In genomic region chr11:89092714-89093113, GRCm38 (mm10) we compare ENCODE assay signal across 8 mouse cellular contexts. TPM values are rescaled to one million over a fixed set of nuclear protein-coding genes. Genes with fewer than 3 reads are reported as not detected.
A peak's percentile ranks its signal among the peaks of the same experiment; 100 is the strongest.
DNase-seq lines count a peak whose midpoint lies in the region; ATAC-seq and TF ChIP-seq lines count a peak whose summit lies in the region.

No protein-coding gene starts in this region.

- TF ChIP-seq CTCF in kidney, adult 2 months (conservative IDR thresholded peaks at IDR 0.05; ENCODE audit: insufficient read depth, insufficient read length, low read depth, low read length) = no peak
- no peak for TF ChIP-seq CTCF in spleen, adult 2 months (IDR thresholded peaks at IDR 0.05; ENCODE audit: extremely low read depth, insufficient read depth, insufficient read length, insufficient replicate concordance)

- H3K27ac ChIP-seq in kidney, adult 2 months (ENCODE audit: insufficient read depth, low read depth, low read length) = no peak overlapping the region
- no peak overlapping the region for H3K27ac ChIP-seq in kidney, embryonic 15.5 days
- H3K27ac ChIP-seq in spleen, adult 2 months (ENCODE audit: insufficient read depth, low read length) = peak overlapping the region; percentile 81
- no peak overlapping the region for H3K27ac ChIP-seq in forebrain, embryonic 15.5 days (replicated peaks)
- H3K27ac ChIP-seq in hindbrain, embryonic 10.5 days = no peak overlapping the region

- no peaks in the 10 kb centered on the region for H3K27me3 ChIP-seq in kidney, adult 2 months (replicated peaks; ENCODE audit: control insufficient read depth, insufficient read depth, low read length)
- H3K27me3 ChIP-seq in kidney, embryonic 15.5 days = no peaks in the 10 kb centered on the region
- H3K27me3 ChIP-seq in spleen, adult 2 months (ENCODE audit: control insufficient read depth, insufficient read depth, low read length) = no peaks in the 10 kb centered on the region
- H3K27me3 ChIP-seq in forebrain, embryonic 15.5 days = no peaks in the 10 kb centered on the region
- H3K27me3 ChIP-seq in hindbrain, embryonic 10.5 days (ENCODE audit: insufficient read depth, poor library complexity, severe bottlenecking) = no peaks in the 10 kb centered on the region

- ATAC-seq in kidney, embryonic 15.5 days (replicated peaks; ENCODE audit: low FRiP score) = no peak
- ATAC-seq in forebrain, embryonic 15.5 days (replicated peaks) = no peak
- no peak for ATAC-seq in frontal cortex, adult (ENCODE audit: low TSS enrichment)

- DNase-seq in kidney, adult 2 months = peak; percentile 65
- peak; percentile 29 for DNase-seq in adrenal gland, postnatal 25 days
- DNase-seq in kidney, postnatal 14 days = peak; percentile 57
- peak; percentile 72 to 78 for DNase-seq in spleen, adult 2 months (ENCODE audit: low read depth in 1 of 2, low spot score in 2 of 2)
- DNase-seq in hindbrain, embryonic 10.5 days (ENCODE audit: low spot score) = no peak

- H3K4me3 ChIP-seq in kidney, adult 2 months (ENCODE audit: insufficient read depth, low read depth, low read length) = no peak overlapping the region
- H3K4me3 ChIP-seq in kidney, embryonic 15.5 days (replicated peaks) = no peak overlapping the region
- H3K4me3 ChIP-seq in spleen, adult 2 months (ENCODE audit: extremely low read depth, insufficient read depth, insufficient read length) = no peak overlapping the region
- H3K4me3 ChIP-seq in forebrain, embryonic 15.5 days = no peak overlapping the region
- no peak overlapping the region for H3K4me3 ChIP-seq in hindbrain, embryonic 10.5 days

- no peaks in the 10 kb centered on the region for H3K36me3 ChIP-seq in kidney, adult 2 months (ENCODE audit: control insufficient read depth, insufficient read depth, low read length)
- no peaks in the 10 kb centered on the region for H3K36me3 ChIP-seq in kidney, embryonic 15.5 days
- H3K36me3 ChIP-seq in spleen, adult 2 months (ENCODE audit: control insufficient read depth, insufficient read depth, low read length) = no peaks in the 10 kb centered on the region
- no peaks in the 10 kb centered on the region for H3K36me3 ChIP-seq in forebrain, embryonic 15.5 days
- no peaks in the 10 kb centered on the region for H3K36me3 ChIP-seq in hindbrain, embryonic 10.5 days

- H3K9ac ChIP-seq in kidney, embryonic 15.5 days = no peak overlapping the region
- H3K9ac ChIP-seq in forebrain, embryonic 15.5 days (replicated peaks) = no peak overlapping the region

- no peaks in the 10 kb centered on the region for H3K9me3 ChIP-seq in kidney, embryonic 15.5 days (replicated peaks)
- no peaks in the 10 kb centered on the region for H3K9me3 ChIP-seq in forebrain, embryonic 15.5 days
- no peaks in the 10 kb centered on the region for H3K9me3 ChIP-seq in hindbrain, embryonic 10.5 days

- no peak for TF ChIP-seq POLR2A in kidney, adult 2 months (IDR thresholded peaks at IDR 0.05; ENCODE audit: low read depth, low read length)
- TF ChIP-seq POLR2A in spleen, adult 2 months (IDR thresholded peaks at IDR 0.05; ENCODE audit: low read depth, low read length) = peak; percentile 14; the same call in 1 of the 2 replicates

- WGBS in kidney, adult 2 months = 57% methylated on average over 9 of the region's 9 CpGs
- WGBS in kidney, embryonic 15.5 days = 69% methylated on average over 9 of the region's 9 CpGs
- WGBS in spleen, adult 2 months = 3% methylated on average over 9 of the region's 9 CpGs
- 67% methylated on average over 9 of the region's 9 CpGs for WGBS in forebrain, embryonic 15.5 days
- 84% methylated on average over 9 of the region's 9 CpGs for WGBS in hindbrain, embryonic 10.5 days

- H3K4me2 ChIP-seq in kidney, embryonic 15.5 days = no peak overlapping the region
- H3K4me2 ChIP-seq in forebrain, embryonic 15.5 days (replicated peaks) = no peak overlapping the region

- H3K4me1 ChIP-seq in kidney, adult 2 months (ENCODE audit: control insufficient read depth, insufficient read depth, low read length) = no peaks in the 10 kb centered on the region
- no peaks in the 10 kb centered on the region for H3K4me1 ChIP-seq in kidney, embryonic 15.5 days
- H3K4me1 ChIP-seq in spleen, adult 2 months (ENCODE audit: control insufficient read depth, insufficient read depth, insufficient read length) = peaks cover 22% of the 10 kb centered on the region; the same call in 1 of the 2 replicates
- no peaks in the 10 kb centered on the region for H3K4me1 ChIP-seq in forebrain, embryonic 15.5 days
- H3K4me1 ChIP-seq in hindbrain, embryonic 10.5 days (replicated peaks) = no peaks in the 10 kb centered on the region

RNA-seq across cellular contexts. Expression of gene Gm525, which starts 19.1 kb away (rescaled TPM):
- 0.69 and 1.6 TPM in 2 replicates for polyA plus RNA-seq in kidney, adult 2 months (2012; rRNA removed)
- polyA plus RNA-seq in kidney, embryonic 15.5 days (2015; fragmentation: Nextera tagmentation; extraction: Ambion mirVana) = not detected in 2 replicates
- total RNA-seq in adrenal gland, postnatal 25 days (2021) = not detected in 2 replicates
- polyA plus RNA-seq in spleen, adult 2 months (2012; rRNA removed) = not detected in 2 replicates
- polyA plus RNA-seq in forebrain, embryonic 15.5 days (2015; fragmentation: Nextera tagmentation; extraction: Ambion mirVana) = not detected in 2 replicates
- not detected in 2 replicates for polyA plus RNA-seq in hindbrain, embryonic 10.5 days (2016; fragmentation: Nextera tagmentation; extraction: Ambion mirVana)

RNA-seq across cellular contexts. Expression of gene Dgke, which starts 26.1 kb away (rescaled TPM):
- 2.4 and 2.8 TPM in 2 replicates for polyA plus RNA-seq in kidney, adult 2 months (2012; rRNA removed)
- polyA plus RNA-seq in kidney, embryonic 15.5 days (2015; fragmentation: Nextera tagmentation; extraction: Ambion mirVana) = 4.3 and 4.6 TPM in 2 replicates
- total RNA-seq in adrenal gland, postnatal 25 days (2021) = 9.5 and 10.4 TPM in 2 replicates
- 3.9 and 6.9 TPM in 2 replicates for polyA plus RNA-seq in spleen, adult 2 months (2012; rRNA removed)
- polyA plus RNA-seq in forebrain, embryonic 15.5 days (2015; fragmentation: Nextera tagmentation; extraction: Ambion mirVana) = 16.2 and 16.8 TPM in 2 replicates
- polyA plus RNA-seq in hindbrain, embryonic 10.5 days (2016; fragmentation: Nextera tagmentation; extraction: Ambion mirVana) = 4.6 and 6.1 TPM in 2 replicates
